In the genomic region with DNA sequence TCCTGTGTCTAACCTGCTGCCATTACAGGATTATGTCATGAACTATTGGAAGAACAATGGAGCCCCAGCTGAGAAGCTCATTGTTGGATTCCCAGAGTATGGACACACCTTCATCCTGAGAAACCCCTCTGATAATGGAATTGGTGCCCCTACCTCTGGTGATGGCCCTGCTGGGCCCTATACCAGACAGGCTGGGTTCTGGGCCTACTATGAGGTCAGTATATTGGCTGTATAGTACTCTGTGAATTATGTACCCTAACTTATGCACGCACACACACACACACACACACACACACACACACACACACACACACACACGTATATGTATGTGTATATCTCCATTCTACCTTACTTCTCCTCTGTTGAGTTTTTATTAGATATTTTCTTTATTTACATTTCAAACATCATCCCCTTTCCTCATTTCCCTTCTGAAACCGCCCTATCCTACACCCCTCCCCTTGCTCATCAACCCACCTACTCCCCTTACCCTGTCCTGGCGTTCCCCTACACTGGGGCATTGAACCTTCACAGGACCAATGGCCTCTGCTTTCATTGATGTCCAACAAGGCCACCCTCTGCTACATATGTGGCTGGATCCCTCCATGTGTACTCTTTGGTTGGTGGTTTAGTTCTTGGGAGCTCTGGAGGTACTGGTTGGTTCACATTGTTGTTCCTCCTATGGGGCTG, we compare ENCODE assay signal across 24 mouse cellular contexts. TPM values are rescaled to one million over a fixed set of nuclear protein-coding genes. Genes with fewer than 3 reads are reported as not detected.
DNase-seq lines count a peak whose midpoint lies in the region; ATAC-seq and TF ChIP-seq lines count a peak whose summit lies in the region.
"Had no signal": no experiment of that assay in that cellular context is flagged by ENCODE, and none has a peak within 500 bp of the region (broad histone marks: within the 10 kb centered on the region; RNA-seq: fewer than 3 reads in every experiment).

No protein-coding gene starts in this region.

- ATAC-seq in hindbrain, embryonic 11.5 days (ENCODE audit: low FRiP score): peak; percentile 38; the same call in 1 of the 2 replicates
- ATAC-seq in hindbrain, embryonic 16.5 days: no peak
- peak; percentile 23; the same call in 1 of the 2 replicates for ATAC-seq in liver, embryonic 14.5 days (ENCODE audit: insufficient read depth)
- ATAC-seq in liver, postnatal 0 days: no peak
- peak; percentile 54; the same call in 1 of the 2 replicates for ATAC-seq in limb, embryonic 12.5 days (ENCODE audit: insufficient number of reproducible peaks, insufficient read depth, low FRiP score, low TSS enrichment, low read depth)
- ATAC-seq in midbrain, embryonic 14.5 days (ENCODE audit: low FRiP score, low TSS enrichment): peak; percentile 26; the same call in 1 of the 2 replicates
- ATAC-seq: forebrain, embryonic 13.5 days; intestine, embryonic 16.5 days had no signal

- H3K4me2 ChIP-seq in hindbrain, embryonic 11.5 days (replicated peaks; ENCODE audit: low read depth, low read length): no peak overlapping the region
- no peak overlapping the region for H3K4me2 ChIP-seq in hindbrain, embryonic 16.5 days (ENCODE audit: low read length)
- H3K4me2 ChIP-seq in liver, embryonic 14.5 days (ENCODE audit: low read depth): no peak overlapping the region
- no peak overlapping the region for H3K4me2 ChIP-seq in liver, postnatal 0 days (ENCODE audit: low read depth, low read length)
- H3K4me2 ChIP-seq in limb, embryonic 12.5 days: no peak overlapping the region
- H3K4me2 ChIP-seq in midbrain, embryonic 14.5 days (ENCODE audit: low read length): no peak overlapping the region
- H3K4me2 ChIP-seq: forebrain, embryonic 13.5 days had no signal

- H3K4me1 ChIP-seq in hindbrain, embryonic 11.5 days (replicated peaks; ENCODE audit: control insufficient read depth, insufficient read depth, low read length): no peaks in the 10 kb centered on the region
- H3K4me1 ChIP-seq in hindbrain, embryonic 16.5 days (ENCODE audit: control insufficient read depth, insufficient read depth, low read depth, low read length): no peaks in the 10 kb centered on the region
- H3K4me1 ChIP-seq in liver, embryonic 14.5 days (replicated peaks; ENCODE audit: control insufficient read depth in 2 of 2, insufficient read depth in 2 of 2, low read length in 1 of 2): no peaks in the 10 kb centered on the region
- no peaks in the 10 kb centered on the region for H3K4me1 ChIP-seq in liver, postnatal 0 days (ENCODE audit: insufficient read depth)
- no peaks in the 10 kb centered on the region for H3K4me1 ChIP-seq in limb, embryonic 12.5 days (replicated peaks)
- H3K4me1 ChIP-seq in midbrain, embryonic 14.5 days (ENCODE audit: control insufficient read depth, insufficient read depth, low read length): no peaks in the 10 kb centered on the region
- H3K4me1 ChIP-seq: forebrain, embryonic 13.5 days had no signal

- H3K9me3 ChIP-seq in hindbrain, embryonic 11.5 days (ENCODE audit: control insufficient read depth, low read length): peaks cover 4% of the 10 kb centered on the region; the same call in 1 of the 2 replicates
- H3K9me3 ChIP-seq in hindbrain, embryonic 16.5 days (ENCODE audit: control insufficient read depth, low read length): no peaks in the 10 kb centered on the region; the same call in 1 of the 2 replicates
- H3K9me3 ChIP-seq in liver, embryonic 14.5 days (ENCODE audit: control insufficient read depth, low read length): no peaks in the 10 kb centered on the region
- no peaks in the 10 kb centered on the region for H3K9me3 ChIP-seq in liver, postnatal 0 days (ENCODE audit: low read length)
- H3K9me3 ChIP-seq in limb, embryonic 12.5 days: peaks cover 32% of the 10 kb centered on the region
- peaks cover 8% of the 10 kb centered on the region; the same call in 1 of the 2 replicates for H3K9me3 ChIP-seq in midbrain, embryonic 14.5 days (ENCODE audit: control insufficient read depth, low read length)
- H3K9me3 ChIP-seq: forebrain, embryonic 13.5 days had no signal

- H3K9ac ChIP-seq in hindbrain, embryonic 11.5 days (ENCODE audit: low read depth, low read length): no peak overlapping the region
- H3K9ac ChIP-seq in hindbrain, embryonic 16.5 days (ENCODE audit: low read depth, low read length): no peak overlapping the region
- no peak overlapping the region for H3K9ac ChIP-seq in liver, embryonic 14.5 days (replicated peaks)
- no peak overlapping the region for H3K9ac ChIP-seq in liver, postnatal 0 days (replicated peaks)
- no peak overlapping the region for H3K9ac ChIP-seq in limb, embryonic 12.5 days (replicated peaks)
- H3K9ac ChIP-seq in midbrain, embryonic 14.5 days (replicated peaks; ENCODE audit: low read length): no peak overlapping the region
- H3K9ac ChIP-seq: forebrain, embryonic 13.5 days had no signal

- TF ChIP-seq EP300 in liver, embryonic 14.5 days (IDR thresholded peaks at IDR 0.05; ENCODE audit: low read depth): no peak
- no peak for TF ChIP-seq EP300 in liver, postnatal 0 days (IDR thresholded peaks at IDR 0.05; ENCODE audit: low read depth)

- H3K4me3 ChIP-seq in hindbrain, embryonic 11.5 days (ENCODE audit: low read depth, low read length): no peak overlapping the region
- no peak overlapping the region for H3K4me3 ChIP-seq in hindbrain, embryonic 16.5 days (ENCODE audit: low read length)
- H3K4me3 ChIP-seq in liver, embryonic 14.5 days (ENCODE audit: insufficient read depth in 1 of 2, low read depth in 2 of 2, low read length in 2 of 2): no peak overlapping the region
- no peak overlapping the region for H3K4me3 ChIP-seq in liver, postnatal 0 days (ENCODE audit: low read depth, low read length)
- no peak overlapping the region for H3K4me3 ChIP-seq in limb, embryonic 12.5 days (replicated peaks)
- no peak overlapping the region for H3K4me3 ChIP-seq in midbrain, embryonic 14.5 days (replicated peaks; ENCODE audit: low read depth, low read length)
- H3K4me3 ChIP-seq in gastrocnemius, adult 2 months: no peak overlapping the region
- H3K4me3 ChIP-seq: forebrain, embryonic 13.5 days; heart, adult 2 months had no signal

- no peaks in the 10 kb centered on the region for H3K36me3 ChIP-seq in hindbrain, embryonic 11.5 days (ENCODE audit: control insufficient read depth, insufficient read depth, low read length)
- no peaks in the 10 kb centered on the region for H3K36me3 ChIP-seq in hindbrain, embryonic 16.5 days (ENCODE audit: control insufficient read depth, insufficient read depth, low read length)
- no peaks in the 10 kb centered on the region for H3K36me3 ChIP-seq in liver, embryonic 14.5 days (replicated peaks; ENCODE audit: control insufficient read depth, insufficient read depth, low read depth)
- H3K36me3 ChIP-seq in liver, postnatal 0 days (replicated peaks; ENCODE audit: insufficient read depth, low read length): no peaks in the 10 kb centered on the region
- H3K36me3 ChIP-seq in limb, embryonic 12.5 days: no peaks in the 10 kb centered on the region
- no peaks in the 10 kb centered on the region for H3K36me3 ChIP-seq in midbrain, embryonic 14.5 days (ENCODE audit: control insufficient read depth, insufficient read depth, low read length)

- no peak for DNase-seq in hindbrain, embryonic 11.5 days (ENCODE audit: low spot score)
- no peak for DNase-seq in liver, embryonic 14.5 days (ENCODE audit: low read depth in 3 of 3, low spot score in 3 of 3)
- no peak for DNase-seq in liver, postnatal 0 days
- no peak for DNase-seq in midbrain, embryonic 14.5 days
- DNase-seq in left cerebral cortex, adult 18-20 months (ENCODE audit: low spot score in 2 of 2): no peak
- DNase-seq in gastrocnemius, adult 2 months: no peak
- DNase-seq: cerebellum, adult 11-12 months; cerebellum, postnatal 36 days; heart, adult 2 months; kidney, postnatal 25 days; layer of hippocampus, postnatal 36 days; right cerebral cortex, adult 18-20 months; spleen, adult 18-20 months; thymus, postnatal 25 days had no signal

- intact Hi-C loops in gastrocnemius, adult 2 months (cut with DNase I): no loop called here

- H3K27ac ChIP-seq in hindbrain, embryonic 11.5 days (ENCODE audit: low read depth, low read length): no peak overlapping the region
- no peak overlapping the region for H3K27ac ChIP-seq in hindbrain, embryonic 16.5 days (ENCODE audit: low read depth, low read length)
- H3K27ac ChIP-seq in liver, embryonic 14.5 days: no peak overlapping the region
- no peak overlapping the region for H3K27ac ChIP-seq in liver, postnatal 0 days (ENCODE audit: low read depth)
- no peak overlapping the region for H3K27ac ChIP-seq in limb, embryonic 12.5 days
- no peak overlapping the region for H3K27ac ChIP-seq in midbrain, embryonic 14.5 days (replicated peaks; ENCODE audit: low read depth, low read length)
- H3K27ac ChIP-seq in gastrocnemius, adult 2 months: no peak overlapping the region
- H3K27ac ChIP-seq: forebrain, embryonic 13.5 days; heart, adult 2 months; macrophage had no signal

- H3K27me3 ChIP-seq in hindbrain, embryonic 11.5 days (ENCODE audit: control insufficient read depth, insufficient read depth, low read length): no peaks in the 10 kb centered on the region
- H3K27me3 ChIP-seq in hindbrain, embryonic 16.5 days (replicated peaks; ENCODE audit: control insufficient read depth, insufficient read depth, low read length): no peaks in the 10 kb centered on the region
- no peaks in the 10 kb centered on the region for H3K27me3 ChIP-seq in liver, embryonic 14.5 days (ENCODE audit: control insufficient read depth, insufficient read depth, low read length)
- H3K27me3 ChIP-seq in liver, postnatal 0 days (ENCODE audit: insufficient read depth, low read length): no peaks in the 10 kb centered on the region
- H3K27me3 ChIP-seq in limb, embryonic 12.5 days: no peaks in the 10 kb centered on the region
- no peaks in the 10 kb centered on the region for H3K27me3 ChIP-seq in midbrain, embryonic 14.5 days (ENCODE audit: control insufficient read depth, insufficient read depth, low read length)
- H3K27me3 ChIP-seq: forebrain, embryonic 13.5 days had no signal

- TF ChIP-seq CTCF in liver, embryonic 14.5 days (IDR thresholded peaks at IDR 0.05; ENCODE audit: low read depth): no peak
- TF ChIP-seq CTCF in liver, postnatal 0 days (IDR thresholded peaks at IDR 0.05; ENCODE audit: low read depth): no peak
- TF ChIP-seq CTCF in gastrocnemius, adult 2 months (IDR thresholded peaks at IDR 0.05): no peak

- WGBS in hindbrain, embryonic 11.5 days: 80% methylated on average over 4 of the region's 4 CpGs
- 83% methylated on average over 4 of the region's 4 CpGs for WGBS in hindbrain, embryonic 16.5 days
- WGBS in liver, embryonic 14.5 days (ENCODE audit: insufficient replicate concordance): 46% methylated on average over 4 of the region's 4 CpGs
- WGBS in liver, postnatal 0 days (ENCODE audit: insufficient replicate concordance): 73% methylated on average over 4 of the region's 4 CpGs
- 71% methylated on average over 4 of the region's 4 CpGs for WGBS in limb, embryonic 12.5 days
- WGBS in midbrain, embryonic 14.5 days: 75% methylated on average over 4 of the region's 4 CpGs

RNA-seq across cellular contexts. Expression of gene Chia1, which starts 15.9 kb away (rescaled TPM):
- 0.11 and 0.88 TPM in 2 replicates for polyA plus RNA-seq in hindbrain, embryonic 11.5 days (2014; fragmentation: Nextera tagmentation; extraction: Ambion mirVana)
- 1.4 and 1.8 TPM in 2 replicates for polyA plus RNA-seq in hindbrain, embryonic 16.5 days (2015; fragmentation: Nextera tagmentation; extraction: Ambion mirVana)
- polyA plus RNA-seq in liver, embryonic 14.5 days (2012; rRNA removed): not detected in 2 replicates
- polyA plus RNA-seq in liver, embryonic 14.5 days (2014; fragmentation: Nextera tagmentation; extraction: Ambion mirVana): not detected in 2 replicates
- not detected in 2 replicates for polyA plus RNA-seq in liver, postnatal 0 days (2015; fragmentation: Nextera tagmentation; extraction: Ambion mirVana)
- not detected in 2 replicates for polyA plus RNA-seq in limb, embryonic 12.5 days (2016; fragmentation: Nextera tagmentation; extraction: Ambion mirVana)
- 0.25 and 0.76 TPM in 2 replicates for polyA plus RNA-seq in midbrain, embryonic 14.5 days (2014; fragmentation: Nextera tagmentation; extraction: Ambion mirVana)
- total RNA-seq in left cerebral cortex, adult 18-20 months (2021): 1 to 10 TPM in 1 of 2 experiments, under 1 TPM in 1; 0.49 to 1.8 TPM
- total RNA-seq in gastrocnemius, adult 2 months (2021): not detected
- total RNA-seq: adrenal gland, adult 18-20 months; ES-E14; heart, adult 2 months; heart, postnatal 25 days; liver, adult 2 months had no signal
- polyA plus RNA-seq: embryonic facial prominence, embryonic 11.5 days; intestine, embryonic 16.5 days; liver, adult 2 months; macrophage had no signal

RNA-seq across cellular contexts. Expression of gene Chil3, which starts 38.4 kb away (rescaled TPM):
- polyA plus RNA-seq in hindbrain, embryonic 11.5 days (2014; fragmentation: Nextera tagmentation; extraction: Ambion mirVana): not detected in 2 replicates
- 0.16 TPM in 1 of 2 replicates, not detected in the other for polyA plus RNA-seq in hindbrain, embryonic 16.5 days (2015; fragmentation: Nextera tagmentation; extraction: Ambion mirVana)
- polyA plus RNA-seq in liver, embryonic 14.5 days (2012; rRNA removed): 0.26 and 0.33 TPM in 2 replicates
- 1.7 TPM in 2 replicates for polyA plus RNA-seq in liver, embryonic 14.5 days (2014; fragmentation: Nextera tagmentation; extraction: Ambion mirVana)
- polyA plus RNA-seq in liver, postnatal 0 days (2015; fragmentation: Nextera tagmentation; extraction: Ambion mirVana): 103 and 110 TPM in 2 replicates
- polyA plus RNA-seq in limb, embryonic 12.5 days (2016; fragmentation: Nextera tagmentation; extraction: Ambion mirVana): not detected in 2 replicates
- not detected in 2 replicates for polyA plus RNA-seq in midbrain, embryonic 14.5 days (2014; fragmentation: Nextera tagmentation; extraction: Ambion mirVana)
- not detected for total RNA-seq in left cerebral cortex, adult 18-20 months (2021)
- total RNA-seq in gastrocnemius, adult 2 months (2021): not detected
- total RNA-seq: ES-E14; layer of hippocampus, postnatal 36 days had no signal
- polyA plus RNA-seq: embryonic facial prominence, embryonic 11.5 days; forebrain, embryonic 13.5 days had no signal

Comparison
In these comparisons a context has a peak if more than half of its experiments do, and no peak if none do; other contexts are left out.
1. ATAC-seq: peak in hindbrain, embryonic 11.5 days (single experiment), liver, embryonic 14.5 days (single experiment), limb, embryonic 12.5 days (single experiment) and midbrain, embryonic 14.5 days (single experiment); none in hindbrain, embryonic 16.5 days (single experiment) and liver, postnatal 0 days (single experiment).
2. RNA of gene Chil3, which starts 38.4 kb away (polyA plus RNA-seq): 103 to 110 TPM in liver, postnatal 0 days; 0.26 to 1.7 TPM in liver, embryonic 14.5 days, 0.16 TPM in hindbrain, embryonic 16.5 days, not detected in hindbrain, embryonic 11.5 days, not detected in limb, embryonic 12.5 days and not detected in midbrain, embryonic 14.5 days; every median in the first group is over 10 times any median in the second.